ENCODE assay signal across 25 mouse cellular contexts in genomic region chrX:168913519-168913918, GRCm38 (mm10).
"Had no signal": no experiment of that assay in that cellular context is flagged by ENCODE, and none has a peak within 500 bp of the region (broad histone marks: within the 10 kb centered on the region; RNA-seq: fewer than 3 reads in every experiment).

No protein-coding gene starts in this region.

- DNase-seq: gastrocnemius, adult 2 months; gastrocnemius, postnatal 10 days; gastrocnemius, postnatal 25 days; heart, adult 11 months; heart, adult 2 months; heart, postnatal 14 days; heart, postnatal 36 days; kidney, adult 11 months; kidney, adult 2 months; kidney, adult 9 months; kidney, postnatal 14 days; kidney, postnatal 36 days; layer of hippocampus, adult 9-11 months; layer of hippocampus, postnatal 36 days; left cerebral cortex, postnatal 4 days had no signal

- H3K4me1 ChIP-seq: heart, embryonic 13.5 days; heart, embryonic 15.5 days; hindbrain, embryonic 13.5 days; hindbrain, embryonic 15.5 days; kidney, embryonic 15.5 days; limb, embryonic 13.5 days; limb, embryonic 15.5 days had no signal

- H3K9ac ChIP-seq: heart, embryonic 13.5 days; heart, embryonic 15.5 days; hindbrain, embryonic 13.5 days; hindbrain, embryonic 15.5 days; kidney, embryonic 15.5 days; limb, embryonic 13.5 days; limb, embryonic 15.5 days had no signal

- H3K27ac ChIP-seq: gastrocnemius, adult 2 months; heart, adult 2 months; heart, embryonic 13.5 days; heart, embryonic 15.5 days; hindbrain, embryonic 13.5 days; hindbrain, embryonic 15.5 days; hindbrain, postnatal 0 days; kidney, embryonic 15.5 days; kidney, postnatal 0 days; limb, embryonic 13.5 days; limb, embryonic 15.5 days had no signal

- ATAC-seq: hindbrain, postnatal 0 days; intestine, embryonic 16.5 days had no signal

- H3K4me3 ChIP-seq: gastrocnemius, adult 2 months; heart, adult 2 months; heart, embryonic 13.5 days; heart, embryonic 15.5 days; hindbrain, embryonic 13.5 days; hindbrain, embryonic 15.5 days; kidney, embryonic 15.5 days; limb, embryonic 13.5 days; limb, embryonic 15.5 days had no signal

- H3K9me3 ChIP-seq: heart, embryonic 13.5 days; heart, embryonic 15.5 days; hindbrain, embryonic 13.5 days; hindbrain, embryonic 15.5 days; kidney, embryonic 15.5 days; limb, embryonic 13.5 days; limb, embryonic 15.5 days had no signal

- H3K36me3 ChIP-seq: heart, embryonic 13.5 days; heart, embryonic 15.5 days; hindbrain, embryonic 13.5 days; hindbrain, embryonic 15.5 days; kidney, embryonic 15.5 days; limb, embryonic 13.5 days; limb, embryonic 15.5 days had no signal

- H3K27me3 ChIP-seq: heart, embryonic 13.5 days; heart, embryonic 15.5 days; limb, embryonic 15.5 days had no signal
